Mouse (Mus musculus): ENCODE results near the gene Inpp5a. TPM values are rescaled to one million over a fixed set of nuclear protein-coding genes. Genes with fewer than 3 reads are reported as not detected.
A peak's percentile ranks its signal among the peaks of the same experiment; 100 is the strongest.

Gene Inpp5a
- polyA plus RNA-seq, 1 experiment from 2014 or later: 17.7 TPM

DNA sequence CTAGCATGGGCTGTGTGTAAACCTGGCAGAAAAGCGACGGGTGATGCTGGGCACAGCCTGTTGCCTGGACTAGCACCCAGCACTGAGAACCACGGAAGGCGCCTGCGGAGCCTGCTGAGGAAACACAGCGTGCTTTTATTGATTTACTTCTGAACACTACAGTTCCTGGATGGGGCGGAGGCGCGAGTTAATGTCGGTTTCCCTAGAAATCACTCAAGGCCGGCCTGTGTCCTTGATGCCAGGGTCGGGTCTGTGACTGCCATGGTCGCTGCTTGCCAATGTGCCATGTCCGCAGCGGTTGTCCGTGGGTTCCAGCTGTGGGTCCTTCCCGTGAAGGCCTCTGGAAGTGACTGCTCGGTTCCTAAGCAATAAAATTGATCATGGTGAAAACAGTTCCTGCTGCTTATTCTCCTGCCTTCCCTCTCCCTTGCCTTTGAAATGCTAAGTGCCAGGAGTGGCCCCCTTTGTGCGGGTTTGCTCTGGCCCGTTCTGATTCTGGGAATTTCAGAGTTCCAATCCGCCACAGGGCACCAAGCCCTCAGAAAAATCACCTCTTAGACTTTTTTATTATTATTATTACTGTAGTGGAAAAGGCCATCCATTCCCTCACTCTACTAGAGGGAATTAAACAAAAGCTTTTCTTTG lies 190.5 kb downstream of the Inpp5a start:
- Histone ChIP-seq H3K4me1 (ENCODE audit: insufficient read depth, low read length) (peaks cover 30% of the 10 kb centered on the region), H3K36me3 (ENCODE audit: insufficient read depth, low read length) (peaks cover 18% of the 10 kb centered on the region; the same call in 1 of the 2 replicates), H3K4me2 (replicated peaks; ENCODE audit: low read depth, low read length) (no peak overlapping the region), H3K27me3 (ENCODE audit: insufficient read depth, low read length) (peaks cover 70% of the 10 kb centered on the region), H3K9me3 (ENCODE audit: low read length) (no peaks in the 10 kb centered on the region), H3K9ac (replicated peaks; ENCODE audit: low read length) (no peak overlapping the region), H3K4me3 (ENCODE audit: low read length) (no peak overlapping the region), H3K27ac (ENCODE audit: low read length) (no peak overlapping the region)
- 70% methylated on average over 21 of the region's 21 CpGs for WGBS
- ATAC-seq (ENCODE audit: low FRiP score, low TSS enrichment): no peak

DNA sequence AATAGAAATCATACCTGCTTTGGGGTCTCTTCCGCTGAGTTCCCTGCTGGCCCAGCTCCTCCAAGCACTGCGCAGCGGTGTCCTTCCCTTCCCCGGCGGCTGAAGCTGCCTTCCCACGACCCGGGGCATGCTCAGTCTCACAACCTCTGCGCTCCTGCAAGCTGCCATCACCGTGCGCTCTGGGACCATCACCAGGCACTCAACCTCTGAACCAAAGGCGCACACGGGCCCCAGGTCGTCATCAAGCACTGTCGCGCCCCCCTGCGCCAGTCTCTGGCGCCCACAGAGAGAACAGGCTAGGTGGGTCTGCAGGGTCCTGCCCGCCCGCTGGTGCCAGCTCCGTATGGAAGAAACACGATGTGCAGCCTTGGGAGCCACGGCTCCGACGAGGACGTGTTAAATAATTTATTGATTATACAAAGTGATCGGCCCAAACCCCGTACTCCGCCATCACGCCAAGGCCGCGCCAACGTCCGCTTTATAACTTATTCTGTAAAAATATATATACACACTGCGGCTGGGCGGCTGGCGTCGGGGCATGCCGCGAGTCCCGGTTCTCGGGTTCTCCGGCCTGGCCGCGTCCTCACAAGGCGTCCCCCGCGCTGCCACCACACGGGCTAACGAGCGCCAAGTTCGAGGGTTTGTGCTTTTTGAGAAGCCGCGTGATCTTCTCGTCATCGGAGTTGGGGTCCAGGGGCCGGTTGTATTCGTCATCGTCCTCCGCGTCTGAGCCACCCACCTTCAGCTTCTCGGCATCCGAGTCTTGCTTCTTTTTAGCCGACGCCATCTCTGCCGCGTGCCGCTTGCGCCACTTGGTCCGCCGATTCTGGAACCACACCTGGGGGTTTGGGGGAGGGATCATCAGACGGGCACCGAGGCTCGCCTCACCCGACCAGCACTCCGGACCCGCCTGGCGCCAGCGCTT lies 192.2 kb downstream of the Inpp5a start:
- H3K4me3 ChIP-seq (ENCODE audit: low read length): peak overlapping the region; percentile 46
- H3K9ac ChIP-seq (replicated peaks; ENCODE audit: low read length): no peak overlapping the region
- H3K36me3 ChIP-seq (ENCODE audit: insufficient read depth, low read length): peaks cover 11% of the 10 kb centered on the region; the same call in 1 of the 2 replicates
- peak overlapping the region; percentile 59 for H3K4me2 ChIP-seq (replicated peaks; ENCODE audit: low read depth, low read length)
- no peak overlapping the region for H3K27ac ChIP-seq (ENCODE audit: low read length)
- no peaks in the 10 kb centered on the region for H3K9me3 ChIP-seq (ENCODE audit: low read length)
- H3K27me3 ChIP-seq (ENCODE audit: insufficient read depth, low read length): peaks cover 87% of the 10 kb centered on the region
- no peak for ATAC-seq (ENCODE audit: low FRiP score, low TSS enrichment)
- H3K4me1 ChIP-seq (ENCODE audit: insufficient read depth, low read length): peaks cover 33% of the 10 kb centered on the region
- under 1% methylated on average over 78 of the region's 78 CpGs for WGBS

- Histone ChIP-seq H3K9ac (replicated peaks; ENCODE audit: low read length) (no peak overlapping the region), H3K4me2 (replicated peaks; ENCODE audit: low read depth, low read length) (peak overlapping the region; percentile 59), H3K4me3 (ENCODE audit: low read length) (peak overlapping the region; percentile 46), H3K27ac (ENCODE audit: low read length) (no peak overlapping the region), H3K27me3 (ENCODE audit: insufficient read depth, low read length) (peaks cover 96% of the 10 kb centered on the region), H3K4me1 (ENCODE audit: insufficient read depth, low read length) (peaks cover 31% of the 10 kb centered on the region), H3K36me3 (ENCODE audit: insufficient read depth, low read length) (peaks cover 11% of the 10 kb centered on the region; the same call in 1 of the 2 replicates), H3K9me3 (ENCODE audit: low read length) (no peaks in the 10 kb centered on the region)
- under 1% methylated on average over 75 of the region's 82 CpGs for WGBS
- peak; percentile 30; the same call in 1 of the 2 replicates for ATAC-seq (ENCODE audit: low FRiP score, low TSS enrichment)
Measured at GRCm38 (mm10) chr7:139581801-139582571, 193.1 kb downstream of the Inpp5a start.

GRCm38 (mm10) chr7:139582595-139582994 lies 193.7 kb downstream of the Inpp5a start, which contains the start of gene Nkx6-2:
Gene Nkx6-2 (minus strand): TSS chr7:139582797.
- no peak within 1 kb of the TSS for H3K27ac ChIP-seq (ENCODE audit: low read length)
- H3K4me1 ChIP-seq (ENCODE audit: insufficient read depth, low read length): peaks cover 29% of the 10 kb centered on the region
- H3K27me3 ChIP-seq (ENCODE audit: insufficient read depth, low read length): peaks cover 99% of the 10 kb centered on the region
- WGBS: under 1% methylated on average over 54 of the region's 56 CpGs
- no peaks in the 10 kb centered on the region for H3K9me3 ChIP-seq (ENCODE audit: low read length)
- H3K9ac ChIP-seq (replicated peaks; ENCODE audit: low read length): no peak within 1 kb of the TSS
- peak within 1 kb of the TSS; percentile 59 for H3K4me2 ChIP-seq (replicated peaks; ENCODE audit: low read depth, low read length)
- H3K36me3 ChIP-seq (ENCODE audit: insufficient read depth, low read length): peaks cover 11% of the 10 kb centered on the region; the same call in 1 of the 2 replicates
- peak within 1 kb of the TSS; percentile 46 for H3K4me3 ChIP-seq (ENCODE audit: low read length)
- peak; percentile 71; the same call in 1 of the 2 replicates for ATAC-seq (ENCODE audit: low FRiP score, low TSS enrichment)

DNA sequence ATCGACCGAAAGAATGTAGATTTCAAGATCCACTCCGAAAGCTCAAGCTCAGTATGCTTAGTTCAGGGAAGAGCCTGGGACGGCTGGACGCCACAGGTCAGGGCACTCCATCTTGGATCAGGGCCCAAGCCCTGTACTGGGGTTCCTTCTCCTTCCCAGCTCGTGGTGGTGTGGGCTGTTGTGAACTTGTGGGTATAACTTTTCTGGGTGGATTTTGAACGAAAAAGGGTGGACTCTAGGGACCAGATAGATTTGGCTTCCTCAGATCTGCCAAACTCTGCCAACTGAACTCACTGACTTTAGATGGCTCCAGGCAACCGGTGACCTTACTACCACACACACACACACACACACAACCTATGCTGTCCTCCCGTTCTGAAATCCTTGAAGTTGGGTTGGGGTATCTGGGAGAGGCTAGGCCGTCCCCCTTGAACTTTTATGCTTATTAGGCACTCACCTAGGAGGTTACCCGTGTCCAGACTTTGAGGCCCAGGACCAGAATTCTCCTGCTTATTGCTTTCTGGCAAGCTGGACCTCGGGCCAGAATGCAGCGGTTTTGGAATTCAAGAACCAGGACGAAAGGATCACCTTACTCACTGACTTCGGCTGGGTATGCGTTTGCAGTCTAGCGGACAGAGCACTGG lies 194.3 kb downstream of the Inpp5a start:
- peaks cover 100% of the 10 kb centered on the region for H3K27me3 ChIP-seq (ENCODE audit: insufficient read depth, low read length)
- 7% methylated on average over 17 of the region's 17 CpGs for WGBS
- peak overlapping the region; percentile 59; the same call in 1 of the 2 replicates for H3K4me2 ChIP-seq (replicated peaks; ENCODE audit: low read depth, low read length)
- H3K36me3 ChIP-seq (ENCODE audit: insufficient read depth, low read length): peaks cover 8% of the 10 kb centered on the region; the same call in 1 of the 2 replicates
- ATAC-seq (ENCODE audit: low FRiP score, low TSS enrichment): no peak
- H3K9ac ChIP-seq (replicated peaks; ENCODE audit: low read length): no peak overlapping the region
- H3K4me3 ChIP-seq (ENCODE audit: low read length): no peak overlapping the region; the same call in 1 of the 2 replicates
- no peaks in the 10 kb centered on the region for H3K9me3 ChIP-seq (ENCODE audit: low read length)
- peaks cover 29% of the 10 kb centered on the region for H3K4me1 ChIP-seq (ENCODE audit: insufficient read depth, low read length)
- no peak overlapping the region for H3K27ac ChIP-seq (ENCODE audit: low read length)

DNA sequence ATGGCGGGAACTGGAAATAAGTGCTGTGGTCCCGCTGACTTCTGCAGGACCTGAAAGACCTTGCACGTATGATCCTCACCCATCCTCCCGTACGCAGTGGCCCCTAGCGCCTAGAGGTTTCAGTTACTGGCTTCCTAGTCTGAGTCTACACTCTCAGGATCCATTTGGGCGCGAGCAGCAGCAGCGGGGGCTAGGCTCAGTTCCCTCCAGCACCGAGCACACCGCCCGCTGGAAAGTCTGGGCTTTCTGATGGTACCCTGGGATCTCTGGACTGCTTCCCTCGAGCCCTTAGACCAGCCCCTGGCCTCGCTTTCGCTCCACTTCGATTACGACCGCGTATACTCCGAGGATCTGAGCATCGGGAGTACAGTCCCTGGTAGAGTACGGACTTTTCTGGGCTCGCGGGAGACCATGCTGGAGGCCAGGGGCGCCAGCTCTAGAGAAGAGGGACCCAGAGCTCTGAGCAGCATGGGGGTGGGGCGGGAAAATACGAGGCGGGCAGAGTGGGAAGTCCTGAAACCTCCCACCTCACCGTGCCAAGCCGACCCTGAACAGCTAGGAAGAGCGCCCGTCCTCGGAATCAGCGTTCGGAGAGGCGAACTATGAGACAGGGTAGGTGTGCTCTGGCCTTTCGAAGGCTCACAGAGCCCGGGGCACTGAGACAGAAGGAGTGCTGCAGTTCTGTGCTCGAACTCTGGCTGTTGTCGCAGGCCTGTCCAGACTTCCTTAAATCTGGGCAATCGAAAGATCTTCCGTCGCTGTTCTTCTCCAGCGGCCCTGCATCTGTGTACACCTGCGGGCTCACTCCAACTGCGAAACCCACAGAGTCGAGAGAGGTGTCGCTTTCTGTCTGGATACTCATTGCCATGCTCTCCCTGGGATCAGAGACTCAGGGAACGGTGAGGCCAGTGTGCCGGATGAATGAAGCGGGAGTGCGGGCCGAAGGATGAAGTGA lies 195.6 kb downstream of the Inpp5a start:
- Histone ChIP-seq H3K4me3 (ENCODE audit: low read length) (no peak overlapping the region; the same call in 1 of the 2 replicates), H3K27me3 (ENCODE audit: insufficient read depth, low read length) (peaks cover 100% of the 10 kb centered on the region), H3K27ac (ENCODE audit: low read length) (no peak overlapping the region), H3K36me3 (ENCODE audit: insufficient read depth, low read length) (no peaks in the 10 kb centered on the region), H3K4me2 (replicated peaks; ENCODE audit: low read depth, low read length) (peak overlapping the region; percentile 24; the same call in 1 of the 2 replicates), H3K9ac (replicated peaks; ENCODE audit: low read length) (no peak overlapping the region), H3K9me3 (ENCODE audit: low read length) (no peaks in the 10 kb centered on the region), H3K4me1 (ENCODE audit: insufficient read depth, low read length) (peaks cover 29% of the 10 kb centered on the region)
- WGBS: 1% methylated on average over 53 of the region's 53 CpGs
- no peak for ATAC-seq (ENCODE audit: low FRiP score, low TSS enrichment)

GRCm38 (mm10) chr7:139585183-139585821 lies 196.4 kb downstream of the Inpp5a start:
- Histone ChIP-seq H3K4me2 (replicated peaks; ENCODE audit: low read depth, low read length) (no peak overlapping the region), H3K9ac (replicated peaks; ENCODE audit: low read length) (no peak overlapping the region), H3K27ac (ENCODE audit: low read length) (no peak overlapping the region), H3K9me3 (ENCODE audit: low read length) (no peaks in the 10 kb centered on the region), H3K27me3 (ENCODE audit: insufficient read depth, low read length) (peaks cover 92% of the 10 kb centered on the region), H3K36me3 (ENCODE audit: insufficient read depth, low read length) (no peaks in the 10 kb centered on the region), H3K4me1 (ENCODE audit: insufficient read depth, low read length) (peaks cover 29% of the 10 kb centered on the region), H3K4me3 (ENCODE audit: low read length) (no peak overlapping the region)
- 2% methylated on average over 29 of the region's 29 CpGs for WGBS
- no peak for ATAC-seq (ENCODE audit: low FRiP score, low TSS enrichment)

DNA sequence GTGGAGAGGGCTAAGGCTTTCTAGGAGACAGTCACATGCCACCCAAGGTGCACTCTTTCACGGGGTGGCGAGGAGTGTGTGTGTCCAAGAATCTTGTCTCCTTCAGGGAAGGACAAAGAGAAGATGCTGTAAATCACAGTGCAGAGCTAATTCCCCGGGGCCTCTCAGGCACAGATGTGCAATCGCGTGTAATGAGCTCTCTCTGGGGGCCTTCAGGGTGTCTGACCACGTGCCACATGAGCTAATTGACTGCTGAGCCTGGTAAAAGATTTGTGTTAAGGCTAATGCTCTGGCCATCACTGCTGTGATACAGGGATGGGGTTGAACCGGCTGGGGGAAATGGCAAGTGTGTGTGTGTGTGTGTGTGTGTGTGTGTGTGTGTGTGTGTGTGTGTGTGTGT lies 199.0 kb downstream of the Inpp5a start:
- H3K9ac ChIP-seq (replicated peaks; ENCODE audit: low read length): no peak overlapping the region
- H3K27me3 ChIP-seq (ENCODE audit: insufficient read depth, low read length): peaks cover 66% of the 10 kb centered on the region
- H3K4me3 ChIP-seq (ENCODE audit: low read length): no peak overlapping the region
- H3K36me3 ChIP-seq (ENCODE audit: insufficient read depth, low read length): no peaks in the 10 kb centered on the region
- H3K4me1 ChIP-seq (ENCODE audit: insufficient read depth, low read length): peaks cover 7% of the 10 kb centered on the region
- no peaks in the 10 kb centered on the region for H3K9me3 ChIP-seq (ENCODE audit: low read length)
- WGBS: 10% methylated on average over 7 of the region's 7 CpGs
- H3K4me2 ChIP-seq (replicated peaks; ENCODE audit: low read depth, low read length): no peak overlapping the region
- ATAC-seq (ENCODE audit: low FRiP score, low TSS enrichment): no peak
- H3K27ac ChIP-seq (ENCODE audit: low read length): no peak overlapping the region

Data from kidney, embryonic 16.5 days (tissue).